Mouse (Mus musculus) kidney, adult 2 months (tissue): ENCODE measurements at regions not wholly inside any gene's neighbourhood (a gene's known extent, or its start where the extent isn't known, plus 50 kb on each side); places are given as distances from the start of the nearest gene placed in this dataset.
"Not testable (repeated sequence)": the region's sequence is repeated elsewhere in the genome, so short reads cannot be mapped to it uniquely, and the experiment has no call there.

Experiments used
- DNase-seq: peaks from one replicate; pipeline ENCODE4 v3.0.0; 2021
- H3K27ac ChIP-seq: fragments of 200-500 bp; 2 replicates; pipeline ENCODE4 v1.5.1; 2012; ENCODE audit warnings: low read depth, low read length, control low read depth, inconsistent platforms; ENCODE audit not compliant: insufficient read depth
- H3K27me3 ChIP-seq: fragments of 200-500 bp; replicated peaks from 2 replicates; pipeline ENCODE4 v1.6.1; 2012; ENCODE audit warnings: mild to moderate bottlenecking, moderate library complexity, low read length, inconsistent platforms; ENCODE audit not compliant: control insufficient read depth, insufficient read depth
- H3K36me3 ChIP-seq: fragments of 200-500 bp; 2 replicates; pipeline ENCODE4 v1.6.1; 2012; ENCODE audit warnings: mild to moderate bottlenecking, moderate library complexity, low read length, inconsistent platforms; ENCODE audit not compliant: control insufficient read depth, insufficient read depth
- H3K4me1 ChIP-seq: fragments of 200-500 bp; 2 replicates; pipeline ENCODE4 v1.6.1; 2011; ENCODE audit warnings: low read length; ENCODE audit not compliant: control insufficient read depth, insufficient read depth
- H3K4me3 ChIP-seq: fragments of 200-500 bp; 2 replicates; pipeline ENCODE4 v1.5.1; 2011; ENCODE audit warnings: mild to moderate bottlenecking, low read depth, low read length, control low read depth; ENCODE audit not compliant: insufficient read depth
- CTCF ChIP-seq: fragments of 200-500 bp; conservative IDR thresholded peaks from 2 replicates; pipeline ENCODE4 v1.5.1; 2011; ENCODE audit warnings: low read depth, mild to moderate bottlenecking, control low read depth, low read length, moderate library complexity, mixed read lengths; ENCODE audit not compliant: insufficient read depth, insufficient read length
- POLR2A ChIP-seq: fragments of 200-500 bp; IDR thresholded peaks from one replicate; pipeline ENCODE4 v1.6.1; 2011; ENCODE audit warnings: low read depth, low read length, control low read depth
- WGBS: fragments of 180-500 bp; shearing (Covaris S2); methylation state at CpG from one replicate; pipeline ENCODE4 v1.1.7; 2018; 5-methylcytosine and 5-hydroxymethylcytosine counted together

DNA sequence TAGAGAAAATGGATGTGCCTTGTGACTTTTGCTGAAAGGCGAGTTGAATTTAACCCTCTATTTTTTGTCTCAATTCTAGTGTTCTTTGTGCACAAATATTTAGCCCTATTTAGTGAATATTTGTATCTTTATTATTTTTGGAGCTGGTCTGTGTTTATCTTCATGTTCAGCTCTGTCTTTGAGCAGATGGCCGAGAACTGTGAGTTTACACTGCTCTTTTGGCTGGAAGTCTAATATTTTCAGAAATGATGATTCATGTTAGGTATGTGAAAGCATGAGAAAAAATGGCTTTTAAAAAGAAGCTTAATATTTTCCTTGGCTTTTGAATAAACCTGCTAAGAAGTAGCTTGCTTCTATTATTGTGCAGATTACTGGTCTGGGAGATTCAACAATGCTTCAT, 505.4 kb downstream of the Sema5a start:
- Histone ChIP-seq H3K27me3 (no peaks in the 10 kb centered on the region), H3K36me3 (no peaks in the 10 kb centered on the region), H3K27ac (no peak overlapping the region), H3K4me3 (no peak overlapping the region), H3K4me1 (no peaks in the 10 kb centered on the region)
- WGBS, result 74% methylated on average over 2 of the region's 2 CpGs
- TF ChIP-seq CTCF, result no peak
- no peak for TF ChIP-seq POLR2A
- DNase-seq, result no peak

DNA sequence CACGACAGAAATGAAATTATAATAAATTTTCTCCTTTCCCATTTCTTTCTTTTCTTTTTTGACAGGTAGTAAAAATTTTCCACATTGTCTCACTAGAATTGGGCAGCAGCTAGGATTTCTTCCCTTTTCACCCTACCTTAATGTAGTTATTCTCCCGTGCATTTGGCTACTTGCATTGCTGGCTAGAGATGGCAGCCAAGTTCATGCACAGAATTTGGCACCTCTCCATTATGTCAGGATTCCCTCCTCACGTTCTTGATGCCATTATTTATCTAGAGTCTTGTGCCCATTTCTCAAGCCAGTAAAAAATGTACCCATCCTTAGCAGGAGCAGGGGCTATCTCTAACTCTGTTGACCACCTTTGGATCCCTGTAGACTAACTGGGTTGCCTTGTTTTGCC, 507.4 kb downstream of the Sema5a start:
- Histone ChIP-seq H3K36me3 (no peaks in the 10 kb centered on the region), H3K4me3 (no peak overlapping the region), H3K27ac (no peak overlapping the region), H3K4me1 (no peaks in the 10 kb centered on the region), H3K27me3 (no peaks in the 10 kb centered on the region)
- 44% methylated on average over 3 of the region's 3 CpGs for WGBS
- no peak for DNase-seq
- TF ChIP-seq CTCF (no peak), POLR2A (no peak)

DNA sequence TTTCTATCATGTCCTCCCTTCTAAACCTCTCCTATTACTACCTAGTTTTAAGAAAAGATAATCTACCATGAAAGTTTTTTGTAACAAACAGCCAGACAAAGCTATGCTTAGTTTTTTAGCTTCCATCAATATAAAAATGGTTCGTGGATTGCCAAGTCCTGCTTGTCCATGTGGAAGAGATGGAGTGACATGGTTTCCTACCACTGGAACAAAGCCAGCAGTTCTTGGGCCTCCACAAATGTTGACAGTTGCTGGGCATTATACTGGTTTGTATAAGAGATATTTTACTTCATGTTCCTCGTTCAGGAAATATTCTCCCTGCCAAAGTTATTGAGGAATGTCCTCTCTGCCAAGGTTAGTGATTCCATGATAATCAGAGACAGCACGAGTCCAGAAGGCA, 515.5 kb downstream of the Sema5a start:
- WGBS, result 63% methylated on average over 3 of the region's 3 CpGs
- TF ChIP-seq CTCF, result no peak
- TF ChIP-seq POLR2A, result no peak
- Histone ChIP-seq H3K27me3 (no peaks in the 10 kb centered on the region), H3K4me3 (no peak overlapping the region), H3K36me3 (no peaks in the 10 kb centered on the region), H3K4me1 (no peaks in the 10 kb centered on the region), H3K27ac (no peak overlapping the region)
- no peak for DNase-seq

DNA sequence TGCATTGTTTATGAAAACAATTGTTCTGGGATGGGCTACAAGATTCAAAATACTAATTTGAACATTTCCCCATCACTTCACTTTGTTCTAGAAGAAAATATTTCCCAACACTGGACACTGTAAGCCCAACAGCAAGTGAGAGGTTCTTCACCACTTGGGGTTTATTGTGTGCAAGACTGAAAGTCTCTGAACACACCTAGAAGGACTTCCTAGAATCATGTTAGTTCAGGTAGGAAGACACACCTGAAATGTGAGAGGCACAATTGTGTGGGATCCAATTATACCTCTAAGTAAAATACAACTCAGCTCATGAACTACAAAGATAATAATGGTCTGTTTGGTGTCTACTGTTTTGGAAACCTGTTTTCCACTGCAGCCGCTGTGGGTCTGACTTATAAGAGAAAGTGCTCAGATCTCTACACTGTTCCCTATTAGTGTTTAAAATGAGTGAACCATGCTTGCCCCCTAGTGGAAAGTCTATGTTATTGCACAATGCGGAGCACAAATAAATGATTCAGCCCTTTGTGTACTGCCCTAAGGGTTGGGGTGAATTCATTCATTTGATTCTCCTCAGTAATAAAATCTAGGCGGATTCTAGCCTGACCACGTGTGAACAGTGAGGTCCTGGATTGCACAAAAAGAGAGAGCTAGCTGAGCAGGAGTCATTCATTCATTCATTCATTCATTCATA, 521.5 kb downstream of the Sema5a start:
- WGBS, result 6% methylated on average over 4 of the region's 4 CpGs
- Histone ChIP-seq H3K27me3 (no peaks in the 10 kb centered on the region), H3K36me3 (no peaks in the 10 kb centered on the region), H3K4me1 (no peaks in the 10 kb centered on the region), H3K4me3 (no peak overlapping the region), H3K27ac (no peak overlapping the region)
- peak; percentile 8 for DNase-seq
- peak; percentile 32 for TF ChIP-seq CTCF
- TF ChIP-seq POLR2A, result no peak

DNA sequence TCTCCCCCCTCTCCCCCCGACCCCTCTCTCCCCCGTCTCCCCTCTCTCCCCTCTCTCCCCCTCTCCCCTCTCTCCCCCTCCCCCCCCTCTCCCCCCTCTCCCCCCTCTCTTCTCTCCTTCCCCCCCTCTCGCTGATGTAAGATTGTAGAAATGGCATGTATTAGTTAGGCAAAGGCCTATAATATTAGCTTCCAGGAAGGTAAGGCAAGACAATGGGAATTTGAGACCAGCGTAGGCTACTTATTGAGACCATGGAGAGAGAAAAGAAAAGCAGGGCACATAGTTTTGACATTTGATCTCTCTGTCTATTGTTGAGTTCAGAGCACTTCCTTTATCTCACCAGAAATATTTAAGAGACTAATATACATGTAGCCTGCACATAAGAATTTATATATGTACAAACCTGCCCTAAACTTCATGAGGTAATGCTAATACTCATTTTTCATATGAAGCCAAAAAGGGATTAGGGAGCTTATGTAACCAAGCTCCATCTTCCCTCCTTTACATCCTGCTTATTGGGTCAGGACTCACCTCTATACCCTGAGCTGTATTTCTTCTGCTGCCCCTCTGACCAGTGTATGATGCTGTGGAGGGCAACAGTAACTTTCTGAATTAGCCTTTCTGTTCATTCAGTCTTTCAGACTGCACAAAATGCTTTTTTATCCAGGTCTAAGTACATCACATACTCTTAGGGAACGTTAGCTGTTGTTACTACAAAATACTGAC, 522.3 kb downstream of the Sema5a start:
- Histone ChIP-seq H3K4me1 (no peaks in the 10 kb centered on the region), H3K27ac (no peak overlapping the region), H3K27me3 (no peaks in the 10 kb centered on the region), H3K36me3 (no peaks in the 10 kb centered on the region), H3K4me3 (no peak overlapping the region)
- DNase-seq, result no peak
- TF ChIP-seq POLR2A (no peak), CTCF (no peak)
- WGBS, result 74% methylated on average over 2 of the region's 5 CpGs

DNA sequence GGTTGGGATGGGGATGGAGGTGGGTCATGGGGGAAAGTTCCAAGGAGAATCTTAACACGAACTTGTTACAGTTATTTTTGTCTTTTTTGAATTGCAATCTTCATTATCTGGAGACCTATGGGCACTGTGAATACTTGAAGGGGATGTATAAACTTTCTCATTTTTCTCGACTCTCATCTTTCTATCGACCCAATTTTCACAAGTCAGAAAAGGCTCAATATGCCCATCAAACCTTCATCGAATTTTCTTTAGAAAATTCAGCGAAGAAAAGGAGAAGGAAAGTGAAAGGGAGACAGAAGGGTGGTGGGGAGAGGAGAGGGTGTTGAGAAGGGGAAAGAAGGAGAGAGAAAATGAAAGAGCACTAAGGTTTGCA, 533.6 kb downstream of the Sema5a start:
- not testable (repeated sequence) for H3K4me3 ChIP-seq, H3K4me1 ChIP-seq, H3K36me3 ChIP-seq, DNase-seq, H3K27ac ChIP-seq, H3K27me3 ChIP-seq
- WGBS, result 32% methylated on average over 5 of the region's 5 CpGs

DNA sequence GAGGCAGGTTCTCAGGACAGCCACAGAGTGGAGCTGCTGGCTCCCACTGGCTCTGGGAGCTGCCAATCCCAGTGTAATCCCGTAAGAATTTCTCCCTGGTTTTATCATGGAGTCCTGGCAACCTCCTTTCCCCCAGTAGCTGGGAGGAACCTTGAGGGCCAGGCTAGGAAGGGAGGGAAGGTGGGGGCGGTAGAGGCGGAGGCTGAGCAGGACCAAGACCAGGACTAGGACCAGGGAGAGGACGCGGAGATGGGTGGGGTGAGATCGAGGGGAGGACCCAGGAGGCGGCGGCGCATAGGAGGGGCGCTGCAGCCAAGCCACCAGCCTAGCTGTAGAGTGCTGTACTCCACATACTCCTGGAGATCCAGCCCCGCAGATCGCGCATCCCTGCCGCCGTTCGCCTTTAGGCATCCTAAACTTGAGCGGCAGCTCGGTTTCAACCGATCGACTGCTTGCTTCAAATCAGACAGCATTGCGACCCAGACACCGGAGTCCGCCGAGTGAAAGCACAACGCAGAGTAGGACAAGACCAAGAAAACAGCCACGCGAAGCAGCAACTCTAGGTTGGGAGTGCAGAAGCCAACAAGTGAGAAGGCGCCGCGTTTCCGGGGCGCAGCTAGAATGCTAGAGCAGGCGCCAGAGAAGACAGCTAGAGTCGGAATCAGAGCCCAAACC, 534.1 kb downstream of the Sema5a start:
- WGBS, result 2% methylated on average over 33 of the region's 34 CpGs
- not testable (repeated sequence) for H3K4me1 ChIP-seq, H3K27ac ChIP-seq, H3K36me3 ChIP-seq, H3K27me3 ChIP-seq
- H3K4me3 ChIP-seq, result peak overlapping the region; percentile 72
- DNase-seq, result peak; percentile 68

DNA sequence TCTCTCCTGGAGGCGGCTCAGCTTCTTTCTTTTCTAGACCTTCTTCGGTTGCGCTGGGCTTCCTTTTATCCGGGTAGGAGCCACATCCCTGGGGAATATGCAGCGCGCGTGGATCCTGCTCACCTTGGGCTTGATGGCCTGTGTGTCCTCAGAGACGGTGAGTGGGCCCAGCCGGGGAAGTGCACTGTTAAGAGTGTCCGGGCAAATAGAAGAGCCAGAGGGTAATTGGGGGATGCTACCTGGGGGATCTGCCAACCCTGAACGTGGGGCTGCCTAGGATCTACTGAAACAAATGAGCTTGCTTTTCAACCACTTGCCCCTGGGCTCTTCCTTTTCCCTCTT, 534.6 kb downstream of the Sema5a start:
- H3K27ac ChIP-seq, H3K27me3 ChIP-seq, DNase-seq, H3K4me1 ChIP-seq, H3K36me3 ChIP-seq: not testable (repeated sequence)
- whole genome bisulfite sequencing, result 8% methylated on average over 11 of the region's 11 CpGs
- H3K4me3 ChIP-seq, result peak overlapping the region; percentile 72

DNA sequence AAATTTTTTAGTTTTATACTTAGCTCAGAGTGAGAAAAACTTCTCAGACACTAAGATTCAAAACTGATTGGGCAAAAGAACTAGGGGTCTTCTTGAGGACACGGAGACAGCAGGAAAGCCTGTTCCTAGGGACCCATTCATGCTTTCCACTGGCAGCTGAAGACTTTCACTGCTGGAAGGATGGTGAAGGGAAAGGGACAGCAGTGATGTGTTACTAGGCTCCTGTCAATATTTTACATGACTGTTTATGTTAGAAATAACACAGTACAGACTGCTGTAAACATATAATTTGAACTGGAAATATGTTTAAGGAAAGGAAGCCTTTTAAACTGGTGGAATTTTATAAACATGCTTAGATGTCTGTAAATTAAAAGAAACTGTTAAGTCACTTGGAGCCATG, 537.0 kb downstream of the Sema5a start:
- H3K27ac ChIP-seq, H3K4me1 ChIP-seq, H3K36me3 ChIP-seq, H3K4me3 ChIP-seq, DNase-seq, H3K27me3 ChIP-seq: not testable (repeated sequence)
- 71% methylated on average over 1 of the region's 1 CpGs for WGBS
